Mouse (Mus musculus): ENCODE measurements at regions not wholly inside any gene's neighbourhood (a gene's known extent, or its start where the extent isn't known, plus 50 kb on each side); places are given as distances from the start of the nearest gene placed in this dataset.

GRCm38 (mm10) chr8:26687146-26687545 is 290.0 kb upstream of the Zfp703 start:
- TF ChIP-seq CEBPB (IDR thresholded peaks at IDR 0.05; ENCODE audit: low read depth): no peak
- no peak for TF ChIP-seq CTCF (IDR thresholded peaks at IDR 0.05; ENCODE audit: control insufficient read depth, insufficient read depth, insufficient read length)
- no peak for TF ChIP-seq MYOG (IDR thresholded peaks at IDR 0.05; ENCODE audit: control insufficient read depth, extremely low read depth, insufficient read length)
- no peak for TF ChIP-seq MAX (IDR thresholded peaks at IDR 0.05)

Data from C2C12 (cell line).